9 mouse cellular contexts compared by ENCODE assay signal in the genomic region with DNA sequence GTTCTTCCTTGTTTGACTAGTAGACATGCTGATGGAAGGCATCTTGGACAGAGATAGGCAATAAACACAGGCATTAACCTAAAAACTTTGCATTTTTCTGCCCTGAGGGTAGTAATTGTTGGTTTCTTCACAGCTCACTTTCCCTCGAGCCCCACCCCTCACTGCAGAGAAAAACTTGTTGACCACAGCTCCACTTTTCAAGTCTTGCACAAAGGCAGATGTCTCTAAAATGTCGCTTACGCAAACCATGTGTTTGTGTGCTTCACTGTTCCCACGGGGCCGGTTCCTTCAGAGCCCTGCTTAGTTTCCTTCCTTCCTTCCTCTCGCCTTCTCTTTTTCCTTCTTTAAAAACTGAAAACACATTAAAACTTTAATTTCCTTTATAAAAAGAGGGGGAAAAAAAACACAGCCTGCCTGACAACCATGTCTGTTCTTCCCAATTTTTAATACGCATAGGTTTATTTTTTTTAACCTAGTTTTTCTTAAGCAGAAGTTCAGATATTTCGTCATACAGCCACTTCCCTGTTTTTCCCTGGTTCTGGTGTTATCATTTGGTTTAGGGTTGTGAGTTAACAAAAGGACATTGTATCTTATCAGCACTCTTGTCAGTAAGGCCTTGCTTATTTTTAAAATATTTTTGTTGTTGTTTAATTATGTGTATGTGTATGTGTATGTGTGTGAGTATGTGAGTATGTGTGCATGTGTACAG.
DNase-seq lines count a peak whose midpoint lies in the region; ATAC-seq and TF ChIP-seq lines count a peak whose summit lies in the region.
"Had no signal": no experiment of that assay in that cellular context is flagged by ENCODE, and none has a peak within 500 bp of the region (broad histone marks: within the 10 kb centered on the region; RNA-seq: fewer than 3 reads in every experiment).

No protein-coding gene starts in this region.

- no peak overlapping the region for H3K4me2 ChIP-seq in kidney, embryonic 14.5 days (replicated peaks; ENCODE audit: low read depth, low read length)
- 0 out of 2 replicates have a peak overlapping the region, but pooled peaks have one; percentile 0 for H3K4me2 ChIP-seq in heart, embryonic 12.5 days
- H3K4me2 ChIP-seq in liver, postnatal 0 days (ENCODE audit: low read depth, low read length), result no peak overlapping the region
- no peak overlapping the region for H3K4me2 ChIP-seq in hindbrain, embryonic 12.5 days (replicated peaks)

- 71% methylated on average over 8 of the region's 8 CpGs for WGBS in kidney, embryonic 14.5 days
- 42% methylated on average over 8 of the region's 8 CpGs for WGBS in heart, embryonic 12.5 days
- WGBS in liver, postnatal 0 days (ENCODE audit: insufficient replicate concordance), result 20% methylated on average over 8 of the region's 8 CpGs
- WGBS in hindbrain, embryonic 12.5 days, result 76% methylated on average over 8 of the region's 8 CpGs

- H3K9ac ChIP-seq in kidney, embryonic 14.5 days (ENCODE audit: low read depth, low read length), result no peak overlapping the region
- H3K9ac ChIP-seq in heart, embryonic 12.5 days, result no peak overlapping the region
- H3K9ac ChIP-seq in liver, postnatal 0 days (replicated peaks), result no peak overlapping the region
- H3K9ac ChIP-seq in hindbrain, embryonic 12.5 days, result no peak overlapping the region

- no peaks in the 10 kb centered on the region for H3K36me3 ChIP-seq in kidney, embryonic 14.5 days (ENCODE audit: control insufficient read depth, insufficient read depth, low read length)
- no peaks in the 10 kb centered on the region for H3K36me3 ChIP-seq in heart, embryonic 12.5 days
- H3K36me3 ChIP-seq in liver, postnatal 0 days (replicated peaks; ENCODE audit: insufficient read depth, low read length), result no peaks in the 10 kb centered on the region
- no peaks in the 10 kb centered on the region for H3K36me3 ChIP-seq in hindbrain, embryonic 12.5 days
- H3K36me3 ChIP-seq: G1E had no signal

- no peak; the same call in 1 of the 2 replicates for TF ChIP-seq EP300 in liver, postnatal 0 days (IDR thresholded peaks at IDR 0.05; ENCODE audit: low read depth)

- no peak overlapping the region for H3K4me3 ChIP-seq in kidney, embryonic 14.5 days (ENCODE audit: low read length)
- no peak overlapping the region for H3K4me3 ChIP-seq in brown adipose tissue, adult 24 weeks (ENCODE audit: insufficient read depth, low read depth, low read length)
- H3K4me3 ChIP-seq in heart, embryonic 12.5 days, result no peak overlapping the region
- H3K4me3 ChIP-seq in liver, postnatal 0 days (ENCODE audit: low read depth, low read length), result no peak overlapping the region
- no peak overlapping the region for H3K4me3 ChIP-seq in hindbrain, embryonic 12.5 days

- H3K9me3 ChIP-seq in kidney, embryonic 14.5 days (ENCODE audit: control insufficient read depth, low read length), result no peaks in the 10 kb centered on the region
- no peaks in the 10 kb centered on the region for H3K9me3 ChIP-seq in heart, embryonic 12.5 days (replicated peaks)
- no peaks in the 10 kb centered on the region for H3K9me3 ChIP-seq in liver, postnatal 0 days (ENCODE audit: low read length)
- H3K9me3 ChIP-seq in hindbrain, embryonic 12.5 days (replicated peaks), result no peaks in the 10 kb centered on the region
- H3K9me3 ChIP-seq: G1E had no signal

- 0 out of 2 replicates have a peak, but pooled peaks cover 3% of the 10 kb centered on the region for H3K4me1 ChIP-seq in kidney, embryonic 14.5 days (ENCODE audit: control insufficient read depth, insufficient read depth, low read length)
- H3K4me1 ChIP-seq in brown adipose tissue, adult 24 weeks (ENCODE audit: control insufficient read depth, insufficient read depth, insufficient read length, low read length), result peaks cover 40% of the 10 kb centered on the region
- H3K4me1 ChIP-seq in heart, embryonic 12.5 days (replicated peaks), result peaks cover 52% of the 10 kb centered on the region
- H3K4me1 ChIP-seq in liver, postnatal 0 days (ENCODE audit: insufficient read depth), result peaks cover 4% of the 10 kb centered on the region
- H3K4me1 ChIP-seq in hindbrain, embryonic 12.5 days, result no peaks in the 10 kb centered on the region

- no peaks in the 10 kb centered on the region for H3K27me3 ChIP-seq in kidney, embryonic 14.5 days (ENCODE audit: control insufficient read depth, insufficient read depth, low read length)
- no peaks in the 10 kb centered on the region for H3K27me3 ChIP-seq in heart, embryonic 12.5 days (replicated peaks)
- H3K27me3 ChIP-seq in liver, postnatal 0 days (ENCODE audit: insufficient read depth, low read length), result no peaks in the 10 kb centered on the region
- no peaks in the 10 kb centered on the region for H3K27me3 ChIP-seq in hindbrain, embryonic 12.5 days

- no peak for TF ChIP-seq CTCF in liver, postnatal 0 days (IDR thresholded peaks at IDR 0.05; ENCODE audit: low read depth)

- no peak overlapping the region for H3K27ac ChIP-seq in kidney, embryonic 14.5 days (ENCODE audit: low read depth, low read length)
- peak overlapping the region; percentile 73; the same call in 1 of the 2 replicates for H3K27ac ChIP-seq in brown adipose tissue, adult 24 weeks (replicated peaks; ENCODE audit: low read depth, low read length)
- peak overlapping the region; percentile 58; the same call in 1 of the 2 replicates for H3K27ac ChIP-seq in heart, embryonic 12.5 days (ENCODE audit: poor library complexity, severe bottlenecking)
- peak overlapping the region; percentile 36 for H3K27ac ChIP-seq in liver, postnatal 0 days (ENCODE audit: low read depth)
- H3K27ac ChIP-seq in hindbrain, embryonic 12.5 days, result no peak overlapping the region

- no peak for ATAC-seq in kidney, embryonic 14.5 days (ENCODE audit: low FRiP score, low TSS enrichment)
- no peak for ATAC-seq in heart, embryonic 12.5 days (ENCODE audit: insufficient number of reproducible peaks, low FRiP score)
- peak; percentile 71 for ATAC-seq in liver, postnatal 0 days
- no peak for ATAC-seq in hindbrain, embryonic 12.5 days (ENCODE audit: low FRiP score)

- DNase-seq in kidney, postnatal 10 days, result peak; percentile 46
- peak; percentile 50 for DNase-seq in liver, postnatal 0 days
- peak; percentile 30 to 46 for DNase-seq in thymus, adult 18-20 months
- DNase-seq in cerebellum, postnatal 25 days, result no peak

Comparison
In these comparisons a context has a peak if more than half of its experiments do, and no peak if none do; other contexts are left out.
1. DNase-seq: peak in kidney, postnatal 10 days (single experiment), liver, postnatal 0 days (single experiment) and thymus, adult 18-20 months (2 of 2); none in cerebellum, postnatal 25 days (0 of 2).
2. H3K27ac ChIP-seq: peak in brown adipose tissue, adult 24 weeks (single experiment), heart, embryonic 12.5 days (single experiment) and liver, postnatal 0 days (single experiment); none in kidney, embryonic 14.5 days (single experiment) and hindbrain, embryonic 12.5 days (single experiment).